Mouse (Mus musculus): ENCODE data around the gene Masp1. TPM values are rescaled to one million over a fixed set of nuclear protein-coding genes. Genes with fewer than 3 reads are reported as not detected.

Gene Masp1
- polyA plus RNA-seq, 1 experiment: 2.2 TPM

DNA sequence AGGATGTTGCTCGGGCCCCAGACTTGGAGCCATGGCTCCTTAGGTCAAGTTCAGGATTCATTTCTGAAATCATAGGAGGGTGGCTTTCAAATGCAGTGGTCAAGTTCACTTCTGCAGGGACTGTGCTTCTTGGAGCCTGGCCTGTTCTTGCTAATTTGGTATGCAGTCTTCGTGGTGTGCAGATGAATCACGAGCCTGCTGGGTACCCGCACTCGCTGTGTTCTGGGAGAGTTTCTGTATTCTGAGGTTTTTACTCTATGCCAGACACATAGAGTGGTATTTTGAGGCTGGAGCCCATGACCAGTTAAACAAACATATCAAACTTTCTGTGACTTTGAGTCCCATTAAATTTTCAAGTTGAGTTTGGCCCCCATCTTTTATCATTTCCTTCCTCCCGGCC lies 66.2 kb downstream of the Masp1 start:
- Histone ChIP-seq H3K4me1 (ENCODE audit: control insufficient read depth, insufficient read depth, low read length) (peaks cover 2% of the 10 kb centered on the region; the same call in 1 of the 2 replicates), H3K4me3 (replicated peaks; ENCODE audit: extremely low read depth, low read depth, low read length) (no peak overlapping the region)
- no peak for TF ChIP-seq CTCF (IDR thresholded peaks at IDR 0.05; ENCODE audit: insufficient read depth, low read length)
- no peak for TF ChIP-seq POLR2A (IDR thresholded peaks at IDR 0.05; ENCODE audit: borderline replicate concordance, extremely low read depth, low read depth, low read length)
- WGBS: 80% methylated on average over 6 of the region's 6 CpGs
- DNase-seq: no peak

DNA sequence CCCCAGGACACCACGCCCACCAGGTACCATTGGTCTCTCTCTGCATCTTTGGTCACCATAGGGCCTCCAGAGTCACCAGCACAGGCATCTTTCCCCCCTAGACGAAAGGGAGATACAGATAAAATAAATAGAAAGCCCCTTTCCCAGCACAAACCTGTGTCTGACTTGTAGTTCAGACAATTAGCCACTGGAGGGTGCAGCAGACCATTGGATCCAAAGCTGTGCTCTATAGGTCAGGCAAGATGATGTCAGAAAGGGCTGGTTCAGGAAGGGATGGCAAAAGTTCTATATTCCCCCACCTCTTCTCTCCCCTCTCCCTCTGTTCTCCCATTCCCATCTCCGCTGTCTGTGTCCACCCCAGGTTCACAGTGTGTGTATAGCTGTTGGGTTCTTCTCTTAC lies 68.1 kb downstream of the Masp1 start:
- DNase-seq: peak; percentile 23
- 19% methylated on average over 3 of the region's 3 CpGs for WGBS
- Histone ChIP-seq H3K4me3 (replicated peaks; ENCODE audit: extremely low read depth, low read depth, low read length) (no peak overlapping the region), H3K4me1 (ENCODE audit: control insufficient read depth, insufficient read depth, low read length) (peaks cover 2% of the 10 kb centered on the region; the same call in 1 of the 2 replicates)
- peak; percentile 66 for TF ChIP-seq CTCF (IDR thresholded peaks at IDR 0.05; ENCODE audit: insufficient read depth, low read length)
- no peak for TF ChIP-seq POLR2A (IDR thresholded peaks at IDR 0.05; ENCODE audit: borderline replicate concordance, extremely low read depth, low read depth, low read length)

DNA sequence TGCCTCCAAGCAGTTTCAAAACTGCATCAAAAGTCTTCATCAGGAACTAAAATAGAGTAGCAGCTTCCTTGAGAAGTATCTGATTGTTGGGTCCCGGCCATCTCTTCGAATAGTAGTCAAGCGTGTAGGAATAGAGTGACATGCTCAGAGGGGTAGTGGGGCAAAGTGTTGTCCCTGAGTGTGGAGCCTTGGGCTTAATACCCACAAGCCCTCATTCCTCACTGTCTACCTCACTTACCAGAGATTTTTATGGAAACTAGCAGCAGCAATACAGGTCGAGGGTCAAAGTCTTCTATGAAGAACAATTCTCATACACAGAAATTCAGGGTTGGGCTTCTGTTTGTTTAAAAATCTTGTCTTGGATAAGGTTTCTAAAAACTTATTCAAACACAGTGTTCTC lies 69.8 kb downstream of the Masp1 start:
- TF ChIP-seq CTCF (IDR thresholded peaks at IDR 0.05; ENCODE audit: insufficient read depth, low read length) (no peak), POLR2A (IDR thresholded peaks at IDR 0.05; ENCODE audit: borderline replicate concordance, extremely low read depth, low read depth, low read length) (no peak)
- DNase-seq: no peak
- no peak overlapping the region for H3K4me3 ChIP-seq (replicated peaks; ENCODE audit: extremely low read depth, low read depth, low read length)
- 76% methylated on average over 4 of the region's 4 CpGs for WGBS
- no peaks in the 10 kb centered on the region for H3K4me1 ChIP-seq (ENCODE audit: control insufficient read depth, insufficient read depth, low read length)

DNA sequence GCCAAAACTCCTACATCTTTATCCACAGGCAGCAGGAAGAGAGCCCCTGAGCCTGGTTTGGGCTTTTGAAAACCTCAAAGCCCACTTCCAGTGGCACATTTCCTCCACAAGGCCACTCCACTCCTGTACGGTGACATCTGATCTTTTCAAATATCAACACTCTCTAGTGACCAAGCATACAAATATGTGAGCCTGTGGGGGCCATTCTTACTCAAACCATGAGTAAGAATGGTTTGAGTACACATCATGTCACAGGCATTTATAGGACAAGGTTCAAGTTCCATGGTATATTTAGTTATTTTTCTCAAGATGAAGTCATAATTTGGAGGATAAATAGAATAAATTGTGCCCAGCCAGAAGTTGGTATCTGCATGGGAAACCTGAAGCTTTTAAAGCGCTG lies 70.7 kb downstream of the Masp1 start:
- no peaks in the 10 kb centered on the region for H3K4me1 ChIP-seq (ENCODE audit: control insufficient read depth, insufficient read depth, low read length)
- TF ChIP-seq CTCF (IDR thresholded peaks at IDR 0.05; ENCODE audit: insufficient read depth, low read length) (no peak), POLR2A (IDR thresholded peaks at IDR 0.05; ENCODE audit: borderline replicate concordance, extremely low read depth, low read depth, low read length) (no peak)
- WGBS: 58% methylated on average over 2 of the region's 2 CpGs
- DNase-seq: no peak
- H3K4me3 ChIP-seq (replicated peaks; ENCODE audit: extremely low read depth, low read depth, low read length): no peak overlapping the region

GRCm38 (mm10) chr16:23444231-23444630 lies 76.4 kb downstream of the Masp1 start:
- 70% methylated on average over 4 of the region's 4 CpGs for WGBS
- H3K4me3 ChIP-seq (replicated peaks; ENCODE audit: extremely low read depth, low read depth, low read length): no peak overlapping the region
- no peak for DNase-seq
- H3K4me1 ChIP-seq (ENCODE audit: control insufficient read depth, insufficient read depth, low read length): no peaks in the 10 kb centered on the region
- no peak for TF ChIP-seq POLR2A (IDR thresholded peaks at IDR 0.05; ENCODE audit: borderline replicate concordance, extremely low read depth, low read depth, low read length)
- no peak for TF ChIP-seq CTCF (IDR thresholded peaks at IDR 0.05; ENCODE audit: insufficient read depth, low read length)

GRCm38 (mm10) chr16:23437404-23438166 lies 83.0 kb downstream of the Masp1 start:
- DNase-seq: no peak
- peak; percentile 55 for TF ChIP-seq CTCF (IDR thresholded peaks at IDR 0.05; ENCODE audit: insufficient read depth, low read length)
- TF ChIP-seq POLR2A (IDR thresholded peaks at IDR 0.05; ENCODE audit: borderline replicate concordance, extremely low read depth, low read depth, low read length): no peak
- 59% methylated on average over 12 of the region's 12 CpGs for WGBS
- Histone ChIP-seq H3K4me1 (ENCODE audit: control insufficient read depth, insufficient read depth, low read length) (no peaks in the 10 kb centered on the region), H3K4me3 (replicated peaks; ENCODE audit: extremely low read depth, low read depth, low read length) (no peak overlapping the region)

DNA sequence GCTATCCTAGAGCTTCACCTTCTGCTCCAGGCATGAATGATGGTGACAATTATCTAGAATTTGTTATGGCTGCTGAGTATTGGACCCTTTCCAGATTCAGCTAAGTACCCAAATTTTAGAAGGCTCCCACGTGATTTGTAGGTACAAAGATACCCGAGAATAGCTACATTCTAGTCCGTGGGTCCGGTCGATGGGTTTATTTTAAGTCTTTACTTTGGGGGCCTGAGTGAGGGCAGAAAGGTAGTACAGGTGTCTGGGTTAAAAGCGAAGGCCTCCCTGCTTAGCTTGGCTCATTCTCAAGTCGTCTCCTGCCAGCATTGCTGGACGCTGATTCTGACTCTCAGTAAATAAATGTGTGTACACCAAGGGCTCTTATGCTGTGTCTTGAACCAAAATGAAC lies 90.6 kb downstream of the Masp1 start:
- WGBS: 67% methylated on average over 8 of the region's 8 CpGs
- Histone ChIP-seq H3K4me3 (replicated peaks; ENCODE audit: extremely low read depth, low read depth, low read length) (no peak overlapping the region), H3K4me1 (ENCODE audit: control insufficient read depth, insufficient read depth, low read length) (no peaks in the 10 kb centered on the region)
- TF ChIP-seq CTCF (IDR thresholded peaks at IDR 0.05; ENCODE audit: insufficient read depth, low read length): no peak
- DNase-seq: no peak

DNA sequence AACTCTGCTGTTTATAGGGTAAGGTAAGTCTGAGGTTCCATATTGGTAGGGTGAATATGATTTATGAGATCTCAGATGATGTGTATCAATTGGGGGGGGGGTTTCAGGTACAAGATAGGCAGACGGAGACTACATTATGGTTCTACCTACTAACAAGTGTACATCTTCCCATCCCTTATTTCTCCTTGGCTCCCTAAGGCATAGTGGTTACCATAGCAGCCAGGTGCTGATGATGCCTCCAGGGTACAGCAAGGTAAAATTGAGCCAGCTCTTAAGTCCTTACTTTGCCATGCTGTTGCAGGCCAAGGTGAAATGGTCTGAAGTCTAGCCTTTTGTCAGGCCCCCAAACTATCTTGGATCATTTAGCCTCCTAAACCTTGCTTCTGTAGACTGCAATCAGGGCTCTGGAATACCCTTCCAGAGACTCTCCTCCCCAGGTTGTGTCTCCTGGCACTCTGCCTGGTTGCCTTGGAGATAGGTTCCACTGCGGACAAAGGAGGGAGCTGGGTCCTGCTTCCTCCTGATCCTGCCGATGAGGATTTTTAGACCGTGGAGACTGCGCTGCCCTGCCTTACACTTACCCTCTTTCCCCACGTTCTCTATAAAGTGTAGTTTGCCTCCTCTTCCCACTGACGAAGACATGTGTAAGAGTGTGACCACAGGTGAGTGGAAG lies 91.8 kb downstream of the Masp1 start, which contains the start of gene Rtp1:
Gene Rtp1 (plus strand): TSS at position 487 of the 673 bp plus-strand sequence.
- no peak for DNase-seq
- TF ChIP-seq POLR2A (IDR thresholded peaks at IDR 0.05; ENCODE audit: borderline replicate concordance, extremely low read depth, low read depth, low read length) (no peak), CTCF (IDR thresholded peaks at IDR 0.05; ENCODE audit: insufficient read depth, low read length) (no peak)
- Histone ChIP-seq H3K4me3 (replicated peaks; ENCODE audit: extremely low read depth, low read depth, low read length) (no peak within 1 kb of the TSS), H3K4me1 (ENCODE audit: control insufficient read depth, insufficient read depth, low read length) (no peaks in the 10 kb centered on the region)
- WGBS: 67% methylated on average over 7 of the region's 7 CpGs

DNA sequence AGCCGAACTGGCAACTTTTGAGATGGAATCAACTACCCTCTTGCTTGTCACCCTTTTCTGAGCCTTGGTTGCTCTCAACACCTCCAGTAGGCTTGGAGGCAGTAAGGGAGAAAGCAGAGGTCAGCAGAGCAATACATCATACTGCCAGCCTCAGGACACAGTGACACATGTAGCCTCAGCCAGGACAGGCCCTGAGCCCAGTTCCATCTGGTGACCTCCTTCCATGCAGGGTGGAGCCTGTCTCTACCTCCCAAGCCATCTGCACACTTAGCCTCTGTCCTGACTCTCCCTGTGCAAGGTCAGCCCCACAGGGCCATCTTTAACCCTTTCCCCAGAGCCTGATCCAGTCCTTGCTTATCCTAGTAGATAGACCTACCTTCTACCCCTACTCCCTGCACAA lies 92.9 kb downstream of the Masp1 start:
- no peak for DNase-seq
- TF ChIP-seq POLR2A (IDR thresholded peaks at IDR 0.05; ENCODE audit: borderline replicate concordance, extremely low read depth, low read depth, low read length): no peak
- TF ChIP-seq CTCF (IDR thresholded peaks at IDR 0.05; ENCODE audit: insufficient read depth, low read length): no peak
- WGBS: 88% methylated on average over 1 of the region's 1 CpGs
- Histone ChIP-seq H3K4me3 (replicated peaks; ENCODE audit: extremely low read depth, low read depth, low read length) (no peak overlapping the region), H3K4me1 (ENCODE audit: control insufficient read depth, insufficient read depth, low read length) (no peaks in the 10 kb centered on the region)

DNA sequence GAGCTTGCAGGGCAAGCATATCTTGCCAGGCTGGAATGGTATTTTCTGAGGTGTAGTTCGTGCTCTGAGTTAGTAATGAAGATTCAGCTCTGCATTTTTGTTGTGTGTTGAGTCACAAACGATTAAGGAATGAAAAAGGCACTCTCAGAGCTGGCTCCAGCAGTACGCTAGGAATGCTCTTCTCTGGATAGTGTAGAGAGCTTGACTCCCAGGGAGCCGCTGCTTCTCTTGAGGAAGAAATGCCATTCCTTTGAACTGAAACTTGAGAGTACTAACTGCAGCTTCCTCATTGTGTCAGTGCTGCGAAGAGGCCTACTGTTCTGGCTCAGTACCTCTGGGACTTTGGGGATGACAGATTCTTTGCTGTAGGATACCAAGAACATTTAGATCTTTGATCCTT lies 96.8 kb downstream of the Masp1 start:
- no peaks in the 10 kb centered on the region for H3K4me1 ChIP-seq (ENCODE audit: control insufficient read depth, insufficient read depth, low read length)
- TF ChIP-seq POLR2A (IDR thresholded peaks at IDR 0.05; ENCODE audit: borderline replicate concordance, extremely low read depth, low read depth, low read length): no peak
- no peak for TF ChIP-seq CTCF (IDR thresholded peaks at IDR 0.05; ENCODE audit: insufficient read depth, low read length)
- WGBS: 64% methylated on average over 5 of the region's 5 CpGs
- no peak overlapping the region for H3K4me3 ChIP-seq (replicated peaks; ENCODE audit: extremely low read depth, low read depth, low read length)
- no peak for DNase-seq

Measured in lung, adult 2 months (tissue).